Mouse (Mus musculus) embryo, embryonic 11 days (tissue): ENCODE data around the gene Scai.
A peak's percentile ranks its signal among the peaks of the same experiment; 100 is the strongest.
"Not testable (repeated sequence)": the region's sequence is repeated elsewhere in the genome, so short reads cannot be mapped to it uniquely, and the experiment has no call there.

Experiments used
- DNase-seq: peaks from one replicate; pipeline ENCODE4 v3.0.0-alpha.2; 2015

Gene Scai

GRCm38 (mm10) chr2:39129526-39130326 is 60.8 kb downstream of the Scai start:
- DNase-seq, result peak; percentile 3

- no peak for DNase-seq
Observed at GRCm38 (mm10) chr2:39124167-39124566, 66.4 kb downstream of the Scai start.

GRCm38 (mm10) chr2:39121137-39121536 is 69.4 kb downstream of the Scai start:
- DNase-seq, result no peak

GRCm38 (mm10) chr2:39116583-39116982 is 74.0 kb downstream of the Scai start:
- no peak for DNase-seq

- DNase-seq, result no peak
Observed at GRCm38 (mm10) chr2:39114093-39114492, 76.4 kb downstream of the Scai start.

- no peak for DNase-seq
Observed at GRCm38 (mm10) chr2:39110514-39110913, 80.0 kb downstream of the Scai start.

- DNase-seq, result not testable (repeated sequence)
Observed at GRCm38 (mm10) chr2:39109712-39110111, 80.8 kb downstream of the Scai start.

- DNase-seq, result not testable (repeated sequence)
Observed at GRCm38 (mm10) chr2:39099951-39100350, 90.6 kb downstream of the Scai start.

- DNase-seq, result no peak
Observed at GRCm38 (mm10) chr2:39097993-39098392, 92.5 kb downstream of the Scai start.

GRCm38 (mm10) chr2:39091966-39092365 is 98.6 kb downstream of the Scai start:
- no peak for DNase-seq

GRCm38 (mm10) chr2:39082706-39083105 is 107.8 kb downstream of the Scai start:
- no peak for DNase-seq

- DNase-seq, result no peak
Observed at GRCm38 (mm10) chr2:39070666-39071065, 119.9 kb downstream of the Scai start.

- DNase-seq, result no peak
Observed at GRCm38 (mm10) chr2:39069096-39069495, 121.4 kb downstream of the Scai start.

- peak; percentile 97 for DNase-seq
Observed at GRCm38 (mm10) chr2:39065400-39065987, 125.0 kb downstream of the Scai start, which contains the start of gene Golga1. TSS of gene Golga1 (minus strand) at chr2:39065541.

- DNase-seq, result peak; percentile 41
Observed at GRCm38 (mm10) chr2:39064687-39065399, 125.7 kb downstream of the Scai start.

- no peak for DNase-seq
Observed at GRCm38 (mm10) chr2:39048515-39048914, 142.0 kb downstream of the Scai start.

GRCm38 (mm10) chr2:39040215-39040614 is 150.3 kb downstream of the Scai start:
- DNase-seq, result no peak

- no peak for DNase-seq
Observed at GRCm38 (mm10) chr2:39031611-39032010, 158.9 kb downstream of the Scai start.

- DNase-seq, result no peak
Observed at GRCm38 (mm10) chr2:39020004-39020403, 170.5 kb downstream of the Scai start.

- DNase-seq, result no peak
Observed at GRCm38 (mm10) chr2:39016581-39016980, 174.0 kb downstream of the Scai start.
